Mouse (Mus musculus): ENCODE measurements around the gene Vps36. TPM values are rescaled to one million over a fixed set of nuclear protein-coding genes. Genes with fewer than 3 reads are reported as not detected.

Vps36 gene
- 46.5 TPM for polyA plus RNA-seq (2017; shearing (Covaris generic))

DNA sequence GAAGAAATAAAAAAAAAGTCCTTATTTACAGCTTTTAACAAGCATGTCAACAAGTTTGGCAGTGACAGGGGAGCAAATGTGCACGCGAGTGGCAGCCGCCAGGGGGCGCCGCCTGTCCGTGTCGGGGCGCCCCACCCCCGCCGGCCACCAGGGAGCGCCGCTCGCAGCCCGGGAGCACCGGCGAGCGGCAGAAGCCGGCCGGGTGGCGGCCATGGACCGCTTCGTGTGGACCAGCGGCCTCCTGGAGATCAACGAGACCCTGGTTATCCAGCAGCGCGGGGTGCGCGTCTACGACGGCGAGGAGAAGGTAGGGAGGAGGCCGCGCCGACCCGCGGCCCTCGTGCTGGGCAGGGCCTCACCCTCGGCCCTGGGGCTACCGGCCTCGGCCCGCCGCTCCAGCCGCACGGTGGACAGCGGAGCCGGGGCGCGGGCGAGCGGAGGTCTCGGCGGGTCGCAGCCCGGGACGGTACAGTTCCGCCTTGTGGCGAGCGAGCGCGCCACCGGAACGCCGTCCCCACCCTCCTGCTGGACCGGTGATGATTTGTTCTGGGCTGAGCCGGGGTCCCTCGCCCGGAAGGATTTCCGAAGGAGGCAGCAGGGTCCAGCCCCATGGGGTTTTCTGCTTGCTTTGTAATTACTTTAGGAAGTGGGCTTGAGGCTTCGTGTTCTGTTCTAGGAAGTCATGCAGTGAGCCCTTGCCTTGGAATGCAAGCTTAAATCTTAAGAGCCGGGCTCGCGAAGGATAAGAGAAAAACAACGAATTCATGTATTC lies at the start of gene Vps36:
Gene Vps36 (plus strand): TSS at position 150 of the 772 bp plus-strand sequence.

DNA sequence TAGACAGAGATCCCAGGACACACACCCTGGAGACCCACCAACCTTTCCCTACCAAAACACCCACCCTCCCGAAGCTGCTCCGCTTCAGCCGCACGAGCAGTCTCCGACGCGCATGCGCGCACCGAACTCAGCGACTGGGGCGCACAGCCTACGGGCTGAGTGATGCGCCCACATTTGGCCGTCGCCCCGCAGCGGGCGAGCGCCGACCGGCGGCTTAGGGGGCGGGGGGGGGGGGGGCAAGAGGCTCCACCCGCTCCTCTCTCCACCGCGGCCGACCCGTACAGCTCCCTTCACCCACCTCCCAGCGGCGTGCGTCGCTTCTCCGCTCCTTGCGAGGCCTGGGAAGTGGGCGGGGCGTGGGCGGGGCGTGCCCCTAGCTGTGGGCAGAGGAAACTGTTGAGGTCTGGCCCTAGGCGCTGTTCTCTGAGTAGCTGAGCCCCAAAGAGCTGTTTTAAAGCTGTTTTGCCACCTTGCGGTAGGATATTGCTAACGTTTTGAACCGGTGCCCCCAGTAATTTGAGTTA lies 26.5 kb upstream of the Vps36 start, which contains the start of gene Nek3:
Gene Nek3 (minus strand): TSS at position 356 of the 524 bp plus-strand sequence.

GRCm38 (mm10) chr8:22185431-22186397 lies 6.9 kb upstream of the Vps36 start, which contains the start of gene Ckap2:
TSS of gene Ckap2 (minus strand) at chr8:22185819.

DNA sequence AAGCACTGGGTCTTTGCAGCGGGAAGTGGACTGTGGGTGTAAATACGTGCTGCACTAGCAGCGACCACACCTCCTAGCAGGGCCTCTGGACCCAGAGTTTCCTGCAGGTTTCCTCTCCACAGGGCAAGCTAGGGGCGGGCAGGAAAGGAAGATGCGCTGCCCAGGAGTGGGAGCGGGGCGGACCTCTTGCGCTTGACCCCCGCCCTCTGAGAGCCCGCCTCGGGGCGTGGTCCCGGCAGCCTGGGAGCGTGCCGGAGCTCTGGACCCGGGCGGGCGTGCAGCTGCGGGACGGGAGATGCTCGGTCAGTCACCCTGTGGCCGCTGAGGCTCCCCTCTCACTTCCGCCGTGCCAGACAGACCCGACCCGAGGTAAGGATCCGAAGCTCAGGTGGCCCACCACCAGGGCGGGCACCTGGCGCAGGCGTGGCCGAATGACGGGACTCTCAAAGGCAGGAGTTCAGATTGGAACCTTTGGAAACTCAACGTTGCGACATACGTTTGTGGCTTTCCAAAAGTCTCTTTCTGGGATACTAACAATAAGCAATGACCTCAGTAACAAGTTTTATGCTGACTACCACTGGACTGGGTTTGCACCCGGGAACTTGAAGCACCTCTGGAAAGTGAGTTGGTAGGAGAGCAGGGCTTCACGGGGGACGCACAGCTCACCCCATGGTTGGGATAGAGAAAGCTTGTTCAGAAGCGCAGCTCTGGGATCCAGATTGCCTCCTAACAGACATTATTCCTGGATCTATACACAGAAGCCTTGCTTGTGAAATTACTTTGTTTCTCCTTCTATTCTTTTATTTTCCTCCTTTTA lies 34.7 kb downstream of the Vps36 start, which contains the start of gene Thsd1:
Gene Thsd1 (plus strand): TSS at position 253 of the 817 bp plus-strand sequence.

Other genes with a start within 250 kb of the Vps36 start
- gene Defb13, start 246.0 kb upstream of the Vps36 start, polyA plus RNA-seq (2017; shearing (Covaris generic)) = not detected
- gene Fam90a1a, start 234.1 kb upstream of the Vps36 start, polyA plus RNA-seq (2017; shearing (Covaris generic)) = not detected
- not detected for gene Ccdc70, start 223.0 kb upstream of the Vps36 start, polyA plus RNA-seq (2017; shearing (Covaris generic))
- 0.16 TPM for gene Atp7b, start 132.5 kb upstream of the Vps36 start, polyA plus RNA-seq (2017; shearing (Covaris generic))
- 12.4 TPM for gene Alg11, start 132.1 kb upstream of the Vps36 start, polyA plus RNA-seq (2017; shearing (Covaris generic))
- not detected for gene Nek5, start 67.8 kb upstream of the Vps36 start, polyA plus RNA-seq (2017; shearing (Covaris generic))
- 6.5 TPM for gene Nek3, start 26.4 kb upstream of the Vps36 start, polyA plus RNA-seq (2017; shearing (Covaris generic))
- gene Ckap2, start 7.0 kb upstream of the Vps36 start, polyA plus RNA-seq (2017; shearing (Covaris generic)) = 3.3 TPM
- gene Thsd1, start 34.5 kb downstream of the Vps36 start, polyA plus RNA-seq (2017; shearing (Covaris generic)) = 0.32 TPM
- not detected for gene Tpte, start 90.6 kb downstream of the Vps36 start, polyA plus RNA-seq (2017; shearing (Covaris generic))
- gene Slc25a15, start 205.8 kb downstream of the Vps36 start, polyA plus RNA-seq (2017; shearing (Covaris generic)) = 6.0 TPM
- 29.5 TPM for gene Mrps31, start 218.6 kb downstream of the Vps36 start, polyA plus RNA-seq (2017; shearing (Covaris generic))

Measured in inflammation-experienced regulatory T-cells, adult 16 weeks (primary cell).